Mouse (Mus musculus) hindlimb bud, embryonic 11.5 days (tissue): ENCODE results near the gene Cd40.

Source experiments
- DNase-seq: peaks from one replicate; pipeline ENCODE4 v3.0.0-alpha.2; 2012; ENCODE audit warnings: low read depth, low spot score; ENCODE audit errors: extremely low spot score

The Cd40 gene

DNA sequence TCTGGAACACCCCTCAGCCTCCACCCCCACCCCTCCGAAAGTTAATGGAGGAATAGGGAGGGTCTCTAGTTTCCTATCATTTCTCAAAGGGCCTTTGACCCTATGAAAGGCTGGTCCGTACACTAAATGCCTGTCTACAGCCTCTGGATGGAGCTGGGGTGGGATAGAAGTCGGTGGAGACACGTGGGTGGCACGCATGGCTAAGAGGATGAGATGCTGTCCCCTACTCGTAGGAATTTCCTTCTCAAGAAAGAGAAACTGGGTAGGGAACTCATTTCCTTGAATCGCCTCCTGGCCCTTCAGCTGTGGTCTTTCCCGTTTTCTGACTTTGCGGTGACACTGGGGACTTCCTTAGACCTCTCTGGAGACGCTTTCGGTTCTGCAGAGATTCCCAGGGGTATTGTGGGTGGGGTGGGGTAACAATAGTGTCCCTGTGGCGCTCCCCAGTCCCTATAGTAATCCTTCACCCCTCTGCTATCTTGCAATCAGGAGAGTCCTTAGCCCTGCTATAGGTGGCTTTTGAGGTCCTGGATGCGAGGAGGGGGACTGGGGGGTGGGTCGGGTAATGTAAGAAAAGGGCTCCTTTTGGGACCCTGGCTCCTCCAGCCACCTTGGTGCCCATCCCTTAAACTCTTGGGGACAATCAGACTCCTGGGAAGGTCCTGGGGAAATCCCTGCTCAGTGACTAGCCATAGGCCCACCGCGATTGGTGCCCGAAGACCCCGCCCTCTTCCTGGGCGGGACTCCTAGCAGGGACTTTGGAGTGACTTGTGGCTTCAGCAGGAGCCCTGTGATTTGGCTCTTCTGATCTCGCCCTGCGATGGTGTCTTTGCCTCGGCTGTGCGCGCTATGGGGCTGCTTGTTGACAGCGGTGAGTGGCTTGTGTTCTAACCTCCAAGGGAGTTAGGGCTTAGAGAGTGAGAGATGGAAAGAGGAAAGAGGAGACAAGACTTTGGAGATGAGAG lies at the start of gene Cd40:
Gene Cd40 (plus strand): TSS at position 740 of the 965 bp plus-strand sequence.
- peak; percentile 37 for DNase-seq

DNA sequence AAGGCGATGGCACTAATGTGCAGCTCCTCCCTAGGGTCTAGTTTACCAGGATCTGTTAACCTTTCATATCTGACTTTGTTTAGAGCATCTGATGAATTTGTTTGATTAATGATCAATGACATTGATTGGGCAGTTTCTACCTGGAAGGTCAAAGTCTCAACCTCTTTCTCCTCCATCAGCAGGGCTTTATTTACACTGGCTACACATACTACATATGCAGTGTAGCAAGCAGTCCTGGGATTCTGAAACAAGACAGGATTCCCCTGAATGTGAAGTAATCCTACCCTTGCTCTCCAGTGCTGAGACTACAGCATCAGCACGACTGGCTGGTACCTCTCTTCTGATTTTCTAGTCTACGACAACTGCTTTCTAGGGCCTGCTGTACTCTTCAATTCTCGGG lies 48.6 kb upstream of the Cd40 start:
- no peak for DNase-seq

DNA sequence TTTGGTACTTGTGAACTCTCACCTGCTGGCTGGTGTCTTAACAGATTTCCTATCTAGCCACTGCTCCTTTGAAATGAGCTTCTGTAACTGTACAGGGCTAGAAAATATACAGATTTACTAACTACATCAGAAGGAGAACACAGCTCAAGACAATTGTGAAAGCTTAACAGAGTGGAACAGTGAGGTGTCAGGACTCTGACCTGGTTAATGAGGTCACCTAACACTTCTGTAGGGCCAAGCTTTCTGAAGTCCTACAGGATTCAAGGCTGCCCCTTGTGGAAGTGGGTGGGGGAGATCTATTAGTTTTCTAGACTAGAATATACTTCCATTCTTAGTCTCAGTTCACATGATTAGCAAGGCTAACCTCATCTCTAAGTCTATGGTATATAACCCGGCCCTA lies 47.4 kb upstream of the Cd40 start:
- no peak for DNase-seq

GRCm38 (mm10) chr2:165009161-165009560 lies 46.3 kb upstream of the Cd40 start:
- no peak for DNase-seq

- no peak for DNase-seq
Measured at GRCm38 (mm10) chr2:165009581-165009980, 45.8 kb upstream of the Cd40 start.

DNA sequence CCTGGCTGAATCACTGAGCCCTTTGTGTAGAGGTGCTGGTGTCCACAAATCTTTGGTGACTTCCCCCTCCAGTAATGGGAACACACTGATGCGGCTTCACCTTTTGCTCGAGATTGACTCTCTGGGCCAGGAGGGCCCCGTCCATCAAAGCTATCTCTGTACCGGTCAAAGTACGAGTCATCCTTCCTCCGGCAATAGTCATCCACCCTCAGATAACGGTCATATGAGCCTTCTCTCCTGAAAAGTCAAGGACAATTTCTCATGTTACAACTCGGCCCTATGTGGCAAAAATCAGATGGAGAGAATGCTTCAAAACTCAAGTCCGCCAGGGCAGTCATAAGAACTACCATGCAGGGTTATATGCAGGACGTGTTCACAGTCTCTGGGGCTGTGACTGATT lies 45.1 kb upstream of the Cd40 start:
- DNase-seq, result no peak

DNA sequence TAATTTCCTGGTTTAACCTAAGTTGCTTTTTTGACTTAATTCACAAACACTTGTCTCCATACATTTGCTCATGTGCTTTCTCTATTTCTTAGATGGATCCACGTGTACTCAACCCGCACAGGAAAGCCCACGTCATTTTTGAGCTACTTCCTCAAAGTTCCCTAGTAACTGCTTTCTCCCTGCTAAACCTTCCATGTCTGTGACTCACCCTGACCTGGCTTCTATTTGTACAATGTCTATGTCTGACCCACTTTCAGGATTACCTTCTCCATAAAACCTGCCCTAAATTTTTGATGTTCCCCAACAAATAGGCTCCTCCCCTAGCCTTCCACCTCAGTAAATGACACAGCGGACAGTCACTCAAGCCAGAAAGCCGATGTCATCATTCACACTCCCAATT lies 40.5 kb upstream of the Cd40 start:
- no peak for DNase-seq

GRCm38 (mm10) chr2:165020490-165020889 lies 34.9 kb upstream of the Cd40 start:
- DNase-seq, result no peak

DNA sequence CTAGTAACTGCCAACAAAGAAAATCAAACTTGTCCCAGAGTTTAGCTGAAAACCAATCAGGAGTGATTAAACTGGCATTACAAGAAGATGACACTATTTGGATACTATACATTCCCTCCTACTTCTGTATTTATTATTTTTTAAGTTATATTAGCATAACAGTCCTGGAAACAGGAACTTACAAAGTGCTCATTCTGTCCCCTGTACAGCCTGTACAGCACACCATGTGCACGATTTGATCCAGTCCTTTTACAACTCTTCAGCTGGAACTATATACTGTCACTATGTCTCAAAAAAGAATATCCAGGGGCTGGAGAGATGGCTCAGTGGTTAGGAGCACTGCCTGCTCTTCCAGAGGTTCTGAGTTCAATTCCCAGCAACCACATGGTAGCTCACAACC lies 28.3 kb upstream of the Cd40 start:
- DNase-seq, result no peak

GRCm38 (mm10) chr2:165032533-165032932 lies 22.9 kb upstream of the Cd40 start:
- no peak for DNase-seq

DNA sequence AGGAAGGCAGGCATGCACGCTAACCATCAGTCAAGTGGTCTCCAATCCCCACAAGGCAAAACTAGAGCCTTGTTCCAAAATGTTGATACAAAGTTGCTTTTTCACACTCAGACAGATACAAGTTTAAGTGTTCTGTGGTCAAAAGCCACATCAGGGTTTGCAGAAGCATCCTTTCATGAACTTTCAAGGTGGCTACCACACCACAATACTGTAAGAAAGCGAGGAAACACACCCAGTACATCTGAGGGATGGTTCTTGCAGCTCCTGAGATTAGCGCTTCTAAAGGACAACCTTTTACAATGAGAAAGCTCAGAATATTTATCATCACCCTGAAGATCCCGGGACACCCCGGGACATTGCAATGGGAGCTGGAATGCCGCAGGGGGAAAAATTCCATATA lies 22.1 kb upstream of the Cd40 start:
- no peak for DNase-seq

DNA sequence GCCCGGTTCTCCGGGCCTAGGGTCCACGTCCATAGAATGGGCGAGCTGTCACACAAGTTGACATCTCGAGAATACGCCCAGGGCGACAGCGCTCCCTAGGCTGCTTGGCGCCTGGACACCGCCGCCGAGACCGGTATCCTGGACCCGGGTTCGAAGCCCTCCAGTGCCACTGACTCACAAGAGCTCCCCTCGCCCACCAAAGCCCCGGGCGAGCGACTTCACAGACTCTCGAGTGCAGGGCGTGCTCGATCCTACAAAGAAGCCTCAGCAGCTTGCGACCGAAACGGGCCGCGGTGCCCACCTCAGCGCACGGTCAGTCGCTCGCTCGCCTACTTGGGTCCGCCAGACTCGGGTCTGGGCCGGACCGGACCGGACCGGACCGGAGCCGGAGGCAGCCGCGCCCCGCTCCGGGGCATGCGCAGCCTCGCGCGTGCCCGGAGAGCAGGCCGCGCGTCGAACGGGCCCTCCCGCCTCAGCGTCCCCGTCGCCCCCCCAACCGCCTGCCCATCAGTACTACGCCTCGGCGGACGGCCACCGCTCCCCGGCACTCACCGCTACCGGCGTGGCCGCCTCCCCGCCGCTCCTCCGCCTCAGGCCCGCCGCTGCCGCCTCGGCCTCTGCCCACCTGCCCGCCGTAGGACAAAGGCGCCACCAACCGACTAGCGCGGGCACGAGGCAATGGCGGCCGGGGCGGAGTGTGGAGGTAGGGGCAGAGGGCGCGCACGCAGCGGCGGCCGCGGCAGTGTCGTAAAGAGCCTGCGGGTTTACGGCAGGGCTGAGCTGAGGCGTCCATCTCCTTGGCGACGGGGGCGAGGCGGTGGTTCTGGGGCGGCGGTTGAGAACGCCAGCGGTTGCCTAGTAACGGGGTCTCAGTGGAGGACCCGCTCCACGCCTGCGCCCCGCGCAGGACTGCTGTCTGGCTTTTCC lies 21.0 kb upstream of the Cd40 start, which contains the start of gene Ncoa5:
Gene Ncoa5 (minus strand): TSS at position 737 of the 927 bp plus-strand sequence.
- peak; percentile 88 for DNase-seq

GRCm38 (mm10) chr2:165035058-165035431 lies 20.4 kb upstream of the Cd40 start:
- DNase-seq, result no peak

GRCm38 (mm10) chr2:165037415-165037814 lies 18.0 kb upstream of the Cd40 start:
- DNase-seq, result no peak

DNA sequence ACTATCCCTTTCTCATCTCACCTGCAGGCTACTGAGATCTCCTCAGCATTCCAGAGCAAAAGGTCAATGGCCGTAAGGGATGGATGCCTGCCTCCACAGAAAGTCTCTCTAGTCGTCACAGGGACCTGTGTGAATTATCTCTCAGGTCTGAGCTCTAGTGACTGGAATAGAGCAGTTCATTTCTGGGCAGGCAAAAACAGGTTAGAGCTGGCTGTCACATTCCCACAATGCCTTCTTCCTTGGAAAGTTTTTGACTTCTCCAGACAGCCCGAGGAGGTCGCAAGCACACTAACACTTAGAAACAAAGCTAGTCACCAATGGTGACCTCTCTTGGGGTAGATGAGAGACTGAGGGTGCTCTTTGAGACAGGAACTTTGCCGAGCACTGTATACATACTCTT lies 13.3 kb upstream of the Cd40 start:
- no peak for DNase-seq

GRCm38 (mm10) chr2:165043090-165043636 lies 12.3 kb upstream of the Cd40 start:
- DNase-seq, result no peak

- DNase-seq, result no peak
Measured at GRCm38 (mm10) chr2:165043729-165044128, 11.7 kb upstream of the Cd40 start.

DNA sequence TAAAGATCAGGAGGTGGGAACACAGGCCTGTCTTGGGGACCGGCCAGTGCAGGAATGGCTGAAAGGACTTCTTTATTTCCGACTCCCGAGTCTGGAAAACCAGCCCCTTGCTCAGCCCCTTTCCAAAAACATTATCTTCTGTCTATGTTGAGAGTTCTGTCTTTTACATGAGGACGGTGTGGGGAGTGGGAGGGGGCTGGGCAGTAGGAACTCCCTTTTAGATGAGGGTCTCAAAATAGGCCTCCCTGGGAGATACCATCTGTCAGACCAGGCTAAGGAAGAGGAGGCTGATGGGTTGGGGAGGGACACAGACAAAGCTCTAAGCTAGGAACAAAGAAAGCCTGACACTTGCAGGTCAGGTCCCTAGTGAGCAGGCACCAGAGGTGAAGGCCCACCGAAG lies 6.4 kb upstream of the Cd40 start:
- DNase-seq, result no peak

DNA sequence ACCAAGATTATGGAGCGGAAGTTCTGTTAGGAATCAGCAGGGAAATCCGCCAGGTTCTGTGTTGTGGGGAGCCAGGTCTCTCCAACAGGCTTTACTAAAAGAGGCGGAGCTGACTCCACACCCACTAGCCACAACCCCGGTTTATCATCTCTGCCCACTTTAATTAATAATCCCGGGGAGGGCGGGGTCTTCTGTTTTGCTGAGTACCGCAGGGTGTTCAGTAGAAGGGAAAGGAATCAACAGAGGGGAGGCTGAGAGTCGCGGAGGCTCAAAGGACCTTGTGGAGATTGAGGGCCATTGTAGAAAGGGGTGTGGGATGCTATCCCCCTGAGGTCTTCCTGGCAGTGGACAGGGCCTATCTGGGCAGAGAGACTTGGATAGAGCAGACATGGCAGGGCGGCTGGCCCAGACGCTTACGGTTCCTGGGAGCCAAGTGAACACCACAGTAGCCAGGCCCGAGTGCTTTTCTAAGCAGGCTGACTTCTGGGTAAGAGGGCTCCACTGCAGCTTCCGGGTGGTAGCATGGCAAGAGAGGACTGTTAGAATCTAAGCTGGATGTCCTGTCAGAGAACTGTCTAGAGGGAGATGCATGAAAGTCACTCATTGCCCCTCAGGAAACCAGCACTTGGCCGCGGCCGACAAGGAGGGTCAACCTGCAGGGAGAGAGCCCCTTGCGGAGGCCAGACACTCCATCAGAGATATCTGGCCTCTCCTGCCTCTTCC lies 4.4 kb upstream of the Cd40 start:
- no peak for DNase-seq

DNA sequence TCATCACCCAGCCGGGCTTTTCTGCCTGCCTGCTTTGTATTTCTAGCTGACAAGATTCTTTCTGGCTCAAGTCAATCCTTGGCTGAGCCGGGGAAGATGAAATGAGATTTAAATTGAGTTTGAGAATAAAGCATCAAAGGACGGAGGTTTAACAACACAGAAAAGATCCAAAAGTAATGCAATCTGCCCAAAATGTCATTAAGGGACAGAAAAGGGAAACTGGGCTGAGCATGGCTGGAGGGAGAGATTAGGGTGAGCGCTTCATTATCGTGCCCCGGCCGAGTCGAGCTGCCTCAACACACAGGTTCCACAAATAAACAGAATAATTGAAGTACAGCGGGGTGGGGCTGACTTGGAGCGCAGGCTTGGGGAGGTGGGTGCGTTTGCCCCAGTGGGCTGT lies 3.9 kb upstream of the Cd40 start:
- no peak for DNase-seq

DNA sequence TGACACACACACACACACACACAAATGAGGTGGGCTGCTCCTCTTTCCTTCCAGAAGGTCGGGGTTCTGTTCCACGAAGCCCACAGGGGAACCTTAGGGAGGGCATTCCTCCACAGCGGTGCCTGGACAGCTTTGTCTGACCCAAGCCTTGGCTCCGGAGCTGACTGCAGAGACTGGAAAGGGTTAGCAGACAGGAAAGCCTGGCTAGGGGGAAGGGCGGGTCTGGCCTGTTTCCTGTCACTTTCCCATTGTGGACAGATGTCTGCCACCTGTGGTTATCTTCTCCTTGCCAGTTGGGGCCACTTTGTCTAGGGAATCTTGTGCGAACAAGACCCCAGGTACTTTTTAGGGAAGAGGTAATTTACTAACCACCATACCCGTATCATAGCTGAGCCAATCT lies 478 bp downstream of the Cd40 start:
- no peak for DNase-seq
